Mouse (Mus musculus) heart, adult 9 months (tissue): ENCODE measurements around the gene Ern1.
"Not testable (repeated sequence)": the region's sequence is repeated elsewhere in the genome, so short reads cannot be mapped to it uniquely, and the experiment has no call there.

Experiments used
- DNase-seq, 2 experiments: peaks; one replicate each; pipeline ENCODE4 v3.0.0; 2022; ENCODE audit warnings: low spot score in 2 of 2

Ern1 gene

GRCm38 (mm10) chr11:106502631-106503424 lies 15.2 kb upstream of the Ern1 start:
- DNase-seq: no peak

DNA sequence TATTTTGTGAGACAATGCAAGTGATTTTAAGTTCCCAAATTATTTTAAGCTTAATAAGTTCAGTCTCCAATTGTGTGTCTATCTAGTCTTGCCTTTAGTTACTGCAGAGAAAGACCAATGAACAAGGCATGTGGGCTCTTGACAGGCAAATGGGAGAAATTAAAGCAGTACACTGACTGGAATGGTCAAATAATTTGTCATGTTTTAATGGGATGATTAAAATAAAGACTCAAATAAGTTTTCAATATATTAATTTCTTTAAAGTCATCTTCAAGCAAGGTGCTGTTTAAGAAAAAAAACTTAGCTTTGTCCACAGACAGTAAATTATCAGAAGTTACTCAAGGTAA lies 14.5 kb upstream of the Ern1 start:
- no peak for DNase-seq

GRCm38 (mm10) chr11:106501308-106502158 lies 13.9 kb upstream of the Ern1 start:
- peak; percentile 74 to 78 for DNase-seq

- DNase-seq: peak; percentile 97
These were observed 13.0 kb upstream of the Ern1 start for GRCm38 (mm10) chr11:106500393-106501307.

- DNase-seq: no peak
These were observed 11.2 kb upstream of the Ern1 start for GRCm38 (mm10) chr11:106498739-106499379.

- DNase-seq: no peak
These were observed 10.3 kb upstream of the Ern1 start for GRCm38 (mm10) chr11:106497926-106498325.

GRCm38 (mm10) chr11:106497009-106497408 lies 9.4 kb upstream of the Ern1 start:
- DNase-seq: not testable (repeated sequence)

GRCm38 (mm10) chr11:106492984-106493669 lies 5.5 kb upstream of the Ern1 start:
- no peak for DNase-seq

DNA sequence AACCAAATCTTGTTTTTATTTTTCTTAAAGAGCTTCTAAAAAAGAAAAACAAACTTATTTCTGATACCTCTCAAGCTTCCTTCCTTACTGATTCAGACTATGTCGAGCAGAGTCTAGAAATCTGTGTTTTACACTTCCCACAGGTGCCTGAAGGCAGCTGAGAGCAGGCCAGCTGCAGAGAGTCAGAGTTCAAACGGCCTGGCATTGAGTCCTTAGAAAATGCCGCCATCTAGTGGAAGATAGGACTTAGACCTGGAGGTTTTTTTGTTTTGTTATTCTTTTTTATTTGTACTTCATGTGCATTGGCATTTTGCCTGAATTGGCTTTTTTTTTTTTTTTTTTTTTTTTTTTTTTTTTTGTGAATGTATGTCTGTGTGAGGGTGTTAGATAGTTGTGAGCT lies 3.7 kb upstream of the Ern1 start:
- peak; percentile 54 to 64 for DNase-seq

GRCm38 (mm10) chr11:106490600-106490999 lies 2.9 kb upstream of the Ern1 start:
- not testable (repeated sequence) for DNase-seq

- DNase-seq: no peak
These were observed 2.4 kb upstream of the Ern1 start for GRCm38 (mm10) chr11:106490057-106490456.

GRCm38 (mm10) chr11:106489036-106489693 lies 1.5 kb upstream of the Ern1 start:
- DNase-seq: no peak

- DNase-seq: no peak
These were observed 492 bp upstream of the Ern1 start for GRCm38 (mm10) chr11:106488126-106488561.

- no peak for DNase-seq
These were observed 553 bp downstream of the Ern1 start for GRCm38 (mm10) chr11:106486866-106487732.

DNA sequence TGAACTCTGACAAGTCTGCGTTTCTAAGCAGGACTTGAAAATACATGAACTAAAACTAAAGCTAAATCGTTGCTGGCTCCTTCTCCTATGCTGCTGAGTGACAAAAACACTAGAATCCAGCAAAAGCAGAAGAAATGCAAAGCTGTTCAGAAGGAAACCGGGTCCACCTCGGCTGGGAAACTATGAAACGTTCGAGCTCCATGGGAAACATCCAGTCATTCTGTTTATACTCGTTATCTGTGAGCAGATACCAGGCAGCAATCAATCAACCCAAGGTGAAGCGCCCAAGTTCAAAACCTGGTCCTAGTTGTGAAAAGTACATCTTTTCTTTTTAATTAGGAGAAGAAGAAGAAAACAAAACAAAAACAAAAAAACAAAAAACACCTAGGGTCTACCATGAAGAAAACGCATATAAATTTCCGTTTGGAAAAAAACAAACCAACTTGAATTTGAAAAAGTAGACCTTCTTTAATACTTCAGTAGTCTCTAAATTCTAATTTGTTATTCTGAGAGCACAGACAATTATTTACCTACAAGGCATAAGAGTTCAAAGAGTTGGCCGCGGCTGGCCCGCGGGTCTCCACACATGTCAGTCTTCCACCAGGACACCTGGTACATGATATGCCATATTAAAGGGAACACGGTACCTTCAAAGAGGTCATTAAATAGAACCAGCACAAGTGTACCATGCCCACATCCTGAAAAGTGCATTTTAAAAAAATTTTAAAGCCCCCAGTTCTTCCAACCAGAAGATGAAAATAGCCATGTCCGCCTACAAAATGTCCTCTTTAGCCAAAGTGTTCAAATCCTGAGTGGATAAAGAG lies 1.4 kb downstream of the Ern1 start:
- no peak for DNase-seq

GRCm38 (mm10) chr11:106485611-106486010 lies 2.0 kb downstream of the Ern1 start:
- DNase-seq: no peak

DNA sequence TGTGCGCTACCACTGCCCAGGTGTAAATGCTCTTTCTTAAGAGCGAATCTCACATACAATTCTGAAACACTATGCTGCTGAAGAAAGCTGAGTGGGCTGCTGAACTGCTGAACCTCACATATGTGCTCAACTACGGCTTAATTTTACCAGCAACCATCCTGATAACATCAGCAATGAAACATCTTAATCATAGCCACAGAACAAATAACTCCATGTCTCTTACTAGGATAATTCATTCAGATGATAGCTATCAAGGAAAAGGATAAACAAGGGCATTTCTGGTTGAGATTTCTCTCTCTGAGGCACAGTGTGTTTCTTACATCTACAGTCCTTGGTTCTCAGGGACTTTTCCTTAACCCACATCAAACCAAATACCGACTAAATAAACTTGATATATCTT lies 2.8 kb downstream of the Ern1 start:
- DNase-seq: no peak

- no peak for DNase-seq
These were observed 4.8 kb downstream of the Ern1 start for GRCm38 (mm10) chr11:106482867-106483266.
